Mouse (Mus musculus): ENCODE measurements around the gene Chsy1. TPM values are rescaled to one million over a fixed set of nuclear protein-coding genes. Genes with fewer than 3 reads are reported as not detected.

Gene Chsy1
- 1 to 10 TPM; 3.4 to 3.8 TPM for total RNA-seq (2021)
- long read RNA-seq, experiment 1, full-length matches to known transcripts: 1 of 4 reads
- long read RNA-seq, experiment 1, partial matches to known transcripts: 0 of 4 reads
- long read RNA-seq, experiment 1, other reads (novel, unspliced or antisense): 3 of 4 reads
- long read RNA-seq, experiment 2, full-length matches to known transcripts: 3 of 3 reads
- long read RNA-seq, experiment 2, partial matches to known transcripts: 0 of 3 reads
- long read RNA-seq, experiment 2, other reads (novel, unspliced or antisense): 0 of 3 reads

DNA sequence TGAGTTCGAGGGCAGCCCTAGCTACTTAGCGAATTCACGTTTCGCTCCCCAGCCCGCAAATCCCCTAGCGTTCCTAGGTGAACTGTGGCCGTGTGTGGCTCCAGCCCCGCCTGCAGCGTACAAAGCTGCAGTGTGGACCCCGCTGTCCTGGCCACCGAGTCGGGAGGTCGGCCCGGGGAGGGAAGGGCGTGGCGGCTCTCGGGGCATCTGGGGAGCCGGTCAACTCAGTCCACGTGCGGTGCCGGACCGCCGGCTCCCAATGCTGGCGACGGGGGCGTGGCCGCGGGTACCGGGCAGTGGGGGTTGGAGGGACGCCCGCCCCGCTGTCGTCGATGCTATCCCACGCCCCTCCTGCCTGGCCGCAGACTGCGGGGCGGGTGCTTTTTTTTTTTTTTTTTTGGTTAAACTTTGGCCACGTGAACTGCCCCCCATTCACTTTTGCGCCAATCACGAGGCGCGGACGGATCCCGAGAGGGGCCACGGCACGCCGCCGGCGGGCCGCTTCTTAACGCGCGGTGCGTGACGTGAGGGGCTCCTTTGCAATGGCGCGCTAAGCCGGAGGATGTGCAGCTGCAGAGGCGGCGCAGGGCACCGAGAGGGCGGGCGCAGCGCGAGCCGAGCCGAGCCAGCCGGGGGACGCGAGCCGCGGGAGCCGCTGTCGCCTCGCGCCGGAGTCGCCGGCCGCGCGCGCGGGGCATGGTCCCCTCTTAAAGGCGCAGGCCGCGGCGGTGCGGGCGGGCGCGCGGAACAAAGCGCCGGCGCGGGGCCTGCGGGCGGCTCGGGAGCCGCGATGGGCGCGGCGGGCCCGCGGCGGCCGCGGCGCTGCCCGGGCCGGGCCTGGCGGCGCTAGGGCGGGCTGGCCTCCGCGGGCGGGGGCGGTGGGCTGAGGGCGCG is at the start of gene Chsy1:
Chsy1 (plus strand) TSS at position 555 of the 894 bp plus-strand sequence.
- peak; percentile 90 for DNase-seq

GRCm38 (mm10) chr7:66060066-66060956 is 49.0 kb upstream of the Chsy1 start:
- DNase-seq: peak; percentile 82

DNA sequence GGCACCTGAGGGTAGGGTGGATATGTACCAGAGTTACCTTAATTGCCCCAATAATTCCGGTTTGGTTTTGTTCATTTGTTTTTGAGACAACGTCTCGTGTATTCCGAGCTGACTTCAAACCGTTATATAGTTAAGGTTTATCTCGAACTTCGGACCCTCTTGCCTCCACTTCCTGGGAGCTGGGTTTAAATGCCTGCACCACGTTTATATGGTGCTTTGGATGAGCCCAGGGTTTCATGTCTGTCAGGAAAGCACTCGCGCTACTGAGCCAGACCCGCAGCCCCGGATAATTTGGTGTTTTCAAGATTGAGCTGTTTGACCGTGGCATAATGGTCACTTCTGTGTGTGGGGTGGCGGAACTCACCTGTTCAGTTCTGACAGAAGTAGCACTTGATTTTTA is 48.3 kb upstream of the Chsy1 start:
- DNase-seq: no peak

GRCm38 (mm10) chr7:66076411-66076810 is 32.9 kb upstream of the Chsy1 start:
- no peak for DNase-seq

- DNase-seq: peak; percentile 95
Measured at GRCm38 (mm10) chr7:66079364-66080230, 29.7 kb upstream of the Chsy1 start, which contains the start of gene Selenos. Gene Selenos (plus strand): TSS chr7:66079649.

DNA sequence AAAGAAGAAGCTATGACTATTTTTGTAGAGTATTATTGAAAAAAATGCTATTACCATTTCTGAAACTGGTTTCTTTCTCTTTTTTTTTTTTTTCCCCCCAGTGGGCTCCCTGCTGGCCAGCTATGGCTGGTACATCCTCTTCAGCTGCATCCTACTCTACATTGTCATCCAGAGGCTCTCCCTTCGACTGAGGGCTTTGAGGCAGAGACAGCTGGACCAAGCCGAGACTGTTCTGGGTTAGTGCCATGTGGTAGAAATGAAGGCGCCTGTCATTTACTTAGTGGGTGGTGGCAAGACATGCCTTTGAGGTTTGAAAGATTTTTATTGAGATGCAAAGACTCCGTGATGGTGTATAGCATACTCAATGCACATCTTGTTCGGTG is 29.1 kb upstream of the Chsy1 start:
- no peak for DNase-seq

DNA sequence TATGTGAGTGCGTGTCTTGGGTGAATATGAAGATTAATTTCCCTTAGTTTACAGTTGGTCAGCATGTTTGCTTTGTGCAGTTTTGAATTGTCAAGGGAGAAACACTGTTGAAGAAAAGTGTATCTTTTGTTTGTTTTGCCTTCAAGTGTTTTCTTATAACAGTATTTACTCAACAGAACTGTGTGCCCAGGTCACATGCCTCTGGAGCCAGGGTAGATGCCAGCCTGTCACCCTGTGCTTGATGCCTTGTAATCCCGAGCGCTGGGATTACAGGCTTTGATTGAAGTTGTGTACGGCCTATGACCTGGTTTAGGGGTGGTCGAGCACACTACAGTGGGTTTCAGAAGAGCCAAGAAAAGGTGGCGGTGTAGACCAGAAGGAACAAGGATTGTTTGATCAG is 25.6 kb upstream of the Chsy1 start:
- DNase-seq: no peak

DNA sequence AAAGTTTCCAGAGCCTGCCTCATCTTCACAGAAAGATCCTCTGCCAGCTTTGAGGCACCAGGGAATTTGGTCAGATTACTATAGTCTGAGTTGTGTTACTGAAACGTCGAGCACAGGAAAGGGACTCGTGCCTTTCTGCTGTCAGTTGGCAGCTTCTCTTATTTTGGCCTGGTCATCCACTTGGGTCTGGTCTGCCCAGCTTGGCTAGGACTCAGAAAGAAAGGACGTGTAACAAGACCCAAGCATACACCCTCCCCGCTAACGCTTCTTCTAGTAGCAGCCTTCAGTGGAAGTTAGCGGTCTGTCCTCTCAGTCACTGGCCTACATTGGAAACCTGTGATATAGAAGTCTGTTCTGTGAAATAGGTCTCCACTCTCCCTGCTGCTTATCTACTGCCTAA is 24.8 kb upstream of the Chsy1 start:
- DNase-seq: peak; percentile 46

GRCm38 (mm10) chr7:66087652-66088051 is 21.7 kb upstream of the Chsy1 start:
- DNase-seq: no peak

- no peak for DNase-seq
Measured at GRCm38 (mm10) chr7:66088077-66088476, 21.2 kb upstream of the Chsy1 start.

DNA sequence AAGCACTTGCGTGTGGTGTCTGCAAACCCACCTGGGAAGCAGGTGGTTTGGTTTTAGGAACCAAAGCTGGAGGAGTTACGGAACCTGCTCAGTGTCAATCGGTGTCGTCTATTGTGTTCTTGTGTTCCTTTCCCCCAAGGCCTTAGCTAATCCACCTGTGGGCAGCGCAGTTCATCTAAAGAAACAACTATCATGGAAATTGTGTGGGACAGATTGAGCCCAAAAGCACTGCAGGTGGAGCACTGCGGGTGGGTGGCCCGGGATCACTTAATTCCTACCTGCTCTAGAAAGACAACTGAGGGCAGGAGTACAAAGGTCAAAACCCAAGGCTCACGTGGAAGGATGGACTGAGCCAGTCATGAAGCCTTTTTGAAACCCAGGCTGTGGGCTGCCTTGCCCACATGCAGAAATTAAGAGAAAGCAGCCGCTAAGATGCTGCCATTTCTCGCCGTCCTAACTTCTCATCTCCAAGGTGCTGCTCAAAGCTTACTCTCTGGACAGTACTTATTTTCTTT is 18.6 kb upstream of the Chsy1 start:
- no peak for DNase-seq

- DNase-seq: no peak
Measured at GRCm38 (mm10) chr7:66091553-66091952, 17.8 kb upstream of the Chsy1 start.

DNA sequence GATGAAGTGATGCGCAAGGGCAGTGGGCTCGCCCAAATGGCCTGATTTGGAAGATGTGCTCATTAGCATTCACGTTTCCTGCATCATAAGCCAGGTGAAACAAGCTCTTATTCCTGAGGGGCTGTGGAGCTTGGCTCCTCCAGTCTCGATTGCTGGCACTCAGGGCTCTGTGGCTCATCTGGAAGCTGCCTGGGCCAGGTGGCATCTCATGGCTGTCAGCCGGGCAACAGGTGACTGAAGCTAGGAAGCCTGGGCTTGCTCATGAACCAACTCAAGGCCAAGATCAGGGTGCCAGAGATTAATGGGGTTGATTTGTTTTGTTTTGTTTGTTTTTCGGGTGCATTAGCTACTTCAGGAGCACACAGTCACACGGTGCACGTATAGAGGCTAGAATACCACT is 16.7 kb upstream of the Chsy1 start:
- no peak for DNase-seq

DNA sequence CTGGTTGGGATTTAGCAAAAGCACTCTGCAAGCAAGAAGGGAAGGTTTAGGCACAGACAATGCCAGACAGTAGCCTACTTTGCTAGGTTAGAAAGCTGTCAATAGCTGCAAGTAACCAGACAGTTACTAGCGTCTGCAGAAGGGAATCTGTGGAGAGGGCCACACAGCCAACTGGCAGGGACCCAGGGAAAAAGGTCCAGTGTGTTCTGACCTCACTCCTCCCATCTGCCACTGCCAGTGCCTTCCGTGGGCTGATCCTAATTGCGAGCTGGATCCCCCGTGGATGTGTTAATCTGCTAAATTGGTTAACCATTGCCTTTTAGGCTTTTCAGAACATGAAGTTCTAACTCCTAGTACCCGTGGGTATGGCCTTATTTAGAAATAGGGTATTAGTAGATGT is 15.2 kb upstream of the Chsy1 start:
- DNase-seq: peak; percentile 31

- no peak for DNase-seq
Measured at GRCm38 (mm10) chr7:66098803-66099202, 10.5 kb upstream of the Chsy1 start.

DNA sequence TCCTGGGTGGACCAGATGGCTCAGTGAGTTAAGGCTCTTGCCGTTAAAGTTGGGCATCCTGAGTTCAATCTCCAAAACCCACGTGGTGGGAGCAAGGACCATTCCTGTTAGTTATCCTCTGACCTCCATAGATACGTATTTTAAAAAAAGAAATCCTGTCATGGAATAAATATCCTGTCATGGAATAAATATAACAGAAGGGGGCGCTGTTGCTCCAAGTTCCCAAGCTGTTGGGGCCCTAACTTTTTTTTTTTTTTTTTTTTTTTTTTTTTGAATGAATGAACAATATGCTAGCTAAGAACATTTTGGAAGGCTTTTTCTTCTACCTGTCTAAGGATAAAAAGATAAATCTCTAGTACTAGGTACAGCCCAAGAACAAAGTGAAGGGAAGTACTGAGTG is 7.4 kb upstream of the Chsy1 start:
- DNase-seq: no peak

DNA sequence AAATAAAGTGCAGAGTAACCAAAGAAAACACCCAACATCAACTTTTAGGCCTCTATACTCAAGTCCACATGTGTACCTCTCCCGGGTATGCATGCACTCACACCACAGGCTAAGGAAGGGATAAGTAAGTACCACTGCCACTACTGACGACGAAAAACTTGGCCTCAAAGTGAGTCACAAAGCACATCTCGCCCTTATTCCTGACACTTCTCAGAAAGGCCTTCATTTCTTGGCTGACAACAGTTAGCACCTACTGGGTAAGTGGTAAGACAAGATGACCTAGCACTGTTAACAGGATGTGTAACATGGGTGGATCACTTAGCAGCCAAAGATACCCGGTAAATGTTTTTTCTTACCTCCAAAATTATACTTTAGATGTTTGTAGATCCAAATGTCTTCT is 4.8 kb upstream of the Chsy1 start:
- DNase-seq: no peak

DNA sequence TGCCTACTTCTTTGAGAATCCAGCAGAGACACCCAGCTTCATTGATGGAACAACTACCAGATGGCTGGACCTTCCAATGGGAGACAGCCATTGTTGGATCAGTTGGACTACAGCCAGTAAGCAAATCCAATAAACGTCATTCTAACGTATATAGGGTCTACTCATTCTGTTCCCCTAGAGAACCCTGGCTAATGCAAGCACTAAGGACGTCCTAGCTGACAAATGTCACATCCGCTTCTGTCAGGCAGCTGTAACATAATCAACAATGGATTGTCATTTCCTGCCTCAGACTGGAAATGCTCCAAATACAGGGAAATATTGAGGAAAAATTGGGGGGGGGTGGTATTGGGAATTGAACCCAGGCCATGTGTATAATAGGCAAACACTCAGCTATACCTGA is 3.5 kb upstream of the Chsy1 start:
- no peak for DNase-seq

DNA sequence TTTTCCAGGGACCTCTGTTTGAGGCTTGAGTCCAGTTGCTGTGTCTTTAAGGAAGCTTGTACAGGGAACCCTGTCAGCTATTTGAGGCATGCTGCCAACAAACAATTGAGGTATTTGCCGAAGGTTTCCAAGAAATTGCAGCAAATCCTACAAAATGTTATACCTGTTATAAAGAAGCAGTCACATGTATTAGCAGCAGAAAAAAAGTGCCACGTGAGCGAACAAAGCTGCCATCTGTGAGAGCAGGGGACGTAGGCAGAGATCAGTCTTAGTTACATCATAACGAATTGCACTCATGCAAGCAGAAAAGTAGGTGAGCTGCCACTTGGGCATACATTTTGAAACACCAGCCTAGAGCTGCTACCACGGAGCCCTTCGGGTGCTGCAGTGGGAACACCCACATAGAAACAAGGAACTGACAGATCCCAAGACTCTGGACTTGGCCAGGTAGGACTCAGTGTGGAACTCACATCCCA is 2.7 kb upstream of the Chsy1 start:
- DNase-seq: no peak

- DNase-seq: no peak
Measured at GRCm38 (mm10) chr7:66107206-66107605, 2.1 kb upstream of the Chsy1 start.

- DNase-seq: no peak
Measured at GRCm38 (mm10) chr7:66107930-66108329, 1.4 kb upstream of the Chsy1 start.

All from gastrocnemius, postnatal 25 days (tissue).